8 mouse cellular contexts compared by ENCODE assay signal in genomic region chr7:16922360-16922973, GRCm38 (mm10). TPM values are rescaled to one million over a fixed set of nuclear protein-coding genes. Genes with fewer than 3 reads are reported as not detected.
A peak's percentile ranks its signal among the peaks of the same experiment; 100 is the strongest.
DNase-seq lines count a peak whose midpoint lies in the region; ATAC-seq and TF ChIP-seq lines count a peak whose summit lies in the region.

No protein-coding gene starts in this region.

- ATAC-seq in frontal cortex, adult (ENCODE audit: low TSS enrichment), result 0 out of 2 replicates have a peak, but pooled peaks have one; percentile 4
- no peak for ATAC-seq in midbrain, embryonic 13.5 days

- 45% methylated on average over 10 of the region's 10 CpGs for WGBS in spleen, adult 2 months
- 35% methylated on average over 10 of the region's 10 CpGs for WGBS in midbrain, embryonic 13.5 days

- H3K27me3 ChIP-seq in spleen, adult 2 months (ENCODE audit: control insufficient read depth, insufficient read depth, low read length), result no peaks in the 10 kb centered on the region
- H3K27me3 ChIP-seq in midbrain, embryonic 13.5 days, result no peaks in the 10 kb centered on the region

- no peaks in the 10 kb centered on the region for H3K9me3 ChIP-seq in midbrain, embryonic 13.5 days

- peak overlapping the region; percentile 86; the same call in 1 of the 2 replicates for H3K4me3 ChIP-seq in spleen, adult 2 months (ENCODE audit: extremely low read depth, insufficient read depth, insufficient read length)
- peak overlapping the region; percentile 83 for H3K4me3 ChIP-seq in layer of hippocampus, adult 2 months
- peak overlapping the region; percentile 72 for H3K4me3 ChIP-seq in midbrain, embryonic 13.5 days (replicated peaks)

- peak; percentile 59 for DNase-seq in adrenal gland, adult 2 months
- DNase-seq in adrenal gland, adult 18-20 months (ENCODE audit: low spot score in 2 of 2), result no peak
- DNase-seq in spleen, adult 2 months (ENCODE audit: low read depth in 1 of 2, low spot score in 2 of 2), result no peak
- DNase-seq in spleen, adult 18-20 months, result no peak
- peak in 1 of 2 experiments; percentile 48 for DNase-seq in layer of hippocampus, adult 2 months (ENCODE audit: low spot score in 2 of 2)
- DNase-seq in urinary bladder, adult 18-20 months (ENCODE audit: low spot score in 2 of 2), result no peak

- no peak overlapping the region for H3K27ac ChIP-seq in spleen, adult 2 months (ENCODE audit: insufficient read depth, low read length)
- H3K27ac ChIP-seq in layer of hippocampus, adult 2 months, result peak overlapping the region; percentile 100
- H3K27ac ChIP-seq in midbrain, embryonic 13.5 days, result peak overlapping the region; percentile 98

- peak overlapping the region; percentile 99 for H3K9ac ChIP-seq in midbrain, embryonic 13.5 days (replicated peaks)

- H3K4me2 ChIP-seq in midbrain, embryonic 13.5 days (replicated peaks), result peak overlapping the region; percentile 85

- peaks cover 4% of the 10 kb centered on the region; the same call in 1 of the 2 replicates for H3K4me1 ChIP-seq in spleen, adult 2 months (ENCODE audit: control insufficient read depth, insufficient read depth, insufficient read length)
- H3K4me1 ChIP-seq in midbrain, embryonic 13.5 days (replicated peaks), result peaks cover 58% of the 10 kb centered on the region

- TF ChIP-seq POLR2A in spleen, adult 2 months (IDR thresholded peaks at IDR 0.05; ENCODE audit: low read depth, low read length), result no peak

- H3K36me3 ChIP-seq in spleen, adult 2 months (ENCODE audit: control insufficient read depth, insufficient read depth, low read length), result peaks cover 16% of the 10 kb centered on the region
- H3K36me3 ChIP-seq in midbrain, embryonic 13.5 days, result peaks cover 35% of the 10 kb centered on the region

- TF ChIP-seq CTCF in spleen, adult 2 months (IDR thresholded peaks at IDR 0.05; ENCODE audit: extremely low read depth, insufficient read depth, insufficient read length, insufficient replicate concordance), result no peak
- TF ChIP-seq CTCF in layer of hippocampus, adult 2 months (conservative IDR thresholded peaks at IDR 0.05), result no peak

RNA-seq across cellular contexts. Expression of gene Calm3, which starts 1.4 kb away (rescaled TPM):
- 100 to 1,000 TPM; 254 to 261 TPM for total RNA-seq in adrenal gland, adult 2 months (2021)
- polyA plus RNA-seq in adrenal gland, adult 2 months (2012; rRNA removed), result 402 and 408 TPM in 2 replicates
- 100 to 1,000 TPM; 227 to 234 TPM for total RNA-seq in adrenal gland, adult 18-20 months (2021)
- 166 and 198 TPM in 2 replicates for polyA plus RNA-seq in spleen, adult 2 months (2012; rRNA removed)
- 1,000 to 10,000 TPM; 2,074 to 2,160 TPM for total RNA-seq in layer of hippocampus, adult 2 months (2021)
- 297 and 325 TPM in 2 replicates for polyA plus RNA-seq in midbrain, embryonic 13.5 days (2015; fragmentation: Nextera tagmentation; extraction: Ambion mirVana)

RNA-seq across cellular contexts. Expression of gene Ptgir, which starts 16.2 kb away (rescaled TPM):
- total RNA-seq in adrenal gland, adult 2 months (2021), result 1 to 10 TPM in 1 of 2 experiments, under 1 TPM in 1; 0.98 to 3.8 TPM
- 4.0 and 4.8 TPM in 2 replicates for polyA plus RNA-seq in adrenal gland, adult 2 months (2012; rRNA removed)
- total RNA-seq in adrenal gland, adult 18-20 months (2021), result 1 to 10 TPM in 1 of 2 experiments, under 1 TPM in 1; 0.96 to 1.1 TPM
- polyA plus RNA-seq in spleen, adult 2 months (2012; rRNA removed), result 9.2 and 14.9 TPM in 2 replicates
- total RNA-seq in layer of hippocampus, adult 2 months (2021), result under 1 TPM; 0.10 to 0.20 TPM
- 0.41 and 0.54 TPM in 2 replicates for polyA plus RNA-seq in midbrain, embryonic 13.5 days (2015; fragmentation: Nextera tagmentation; extraction: Ambion mirVana)

RNA-seq across cellular contexts. Expression of gene Pnmal2, which starts 22.0 kb away (rescaled TPM):
- 10 to 100 TPM; 19.7 to 47.9 TPM for total RNA-seq in adrenal gland, adult 2 months (2021)
- polyA plus RNA-seq in adrenal gland, adult 2 months (2012; rRNA removed), result 9.9 and 10.9 TPM in 2 replicates
- total RNA-seq in adrenal gland, adult 18-20 months (2021), result 10 to 100 TPM; 24.4 to 33.3 TPM
- polyA plus RNA-seq in spleen, adult 2 months (2012; rRNA removed), result 1.3 and 2.0 TPM in 2 replicates
- total RNA-seq in layer of hippocampus, adult 2 months (2021), result 100 to 1,000 TPM; 348 to 373 TPM
- polyA plus RNA-seq in midbrain, embryonic 13.5 days (2015; fragmentation: Nextera tagmentation; extraction: Ambion mirVana), result 119 and 120 TPM in 2 replicates

RNA-seq across cellular contexts. Expression of gene Gng8, which starts 30.9 kb away (rescaled TPM):
- under 1 TPM; 0.43 to 0.69 TPM for total RNA-seq in adrenal gland, adult 2 months (2021)
- 1.0 and 1.7 TPM in 2 replicates for polyA plus RNA-seq in adrenal gland, adult 2 months (2012; rRNA removed)
- under 1 TPM in 1 of 2 experiments, not detected in 1; 0.35 TPM for total RNA-seq in adrenal gland, adult 18-20 months (2021)
- polyA plus RNA-seq in spleen, adult 2 months (2012; rRNA removed), result 7.9 and 8.6 TPM in 2 replicates
- 1 to 10 TPM; 1.9 to 4.0 TPM for total RNA-seq in layer of hippocampus, adult 2 months (2021)
- polyA plus RNA-seq in midbrain, embryonic 13.5 days (2015; fragmentation: Nextera tagmentation; extraction: Ambion mirVana), result 23.4 and 30.8 TPM in 2 replicates

RNA-seq across cellular contexts. Expression of gene Pnmal1, which starts 37.0 kb away (rescaled TPM):
- 1 to 10 TPM; 2.6 to 7.2 TPM for total RNA-seq in adrenal gland, adult 2 months (2021)
- polyA plus RNA-seq in adrenal gland, adult 2 months (2012; rRNA removed), result 0.45 and 0.57 TPM in 2 replicates
- 1 to 10 TPM; 3.5 to 4.0 TPM for total RNA-seq in adrenal gland, adult 18-20 months (2021)
- polyA plus RNA-seq in spleen, adult 2 months (2012; rRNA removed), result not detected in 2 replicates
- total RNA-seq in layer of hippocampus, adult 2 months (2021), result 100 to 1,000 TPM; 103 to 121 TPM
- 54.7 and 60.8 TPM in 2 replicates for polyA plus RNA-seq in midbrain, embryonic 13.5 days (2015; fragmentation: Nextera tagmentation; extraction: Ambion mirVana)

Comparison
In these comparisons a context has a peak if more than half of its experiments do, and no peak if none do; other contexts are left out.
1. RNA of gene Calm3, which starts 1.4 kb away (total RNA-seq): 2,074 to 2,160 TPM in layer of hippocampus, adult 2 months; 254 to 261 TPM in adrenal gland, adult 2 months and 227 to 234 TPM in adrenal gland, adult 18-20 months; every median in the first group is over 4 times any median in the second.
2. RNA of gene Pnmal2, which starts 22.0 kb away (total RNA-seq): 348 to 373 TPM in layer of hippocampus, adult 2 months; 19.7 to 47.9 TPM in adrenal gland, adult 2 months and 24.4 to 33.3 TPM in adrenal gland, adult 18-20 months; every median in the first group is over 4 times any median in the second.
3. Peak in every context shown above with its lines, with median percentiles within 50 percentile points of each other: H3K4me3 ChIP-seq.